14 mouse cellular contexts compared by ENCODE assay signal in the genomic region with DNA sequence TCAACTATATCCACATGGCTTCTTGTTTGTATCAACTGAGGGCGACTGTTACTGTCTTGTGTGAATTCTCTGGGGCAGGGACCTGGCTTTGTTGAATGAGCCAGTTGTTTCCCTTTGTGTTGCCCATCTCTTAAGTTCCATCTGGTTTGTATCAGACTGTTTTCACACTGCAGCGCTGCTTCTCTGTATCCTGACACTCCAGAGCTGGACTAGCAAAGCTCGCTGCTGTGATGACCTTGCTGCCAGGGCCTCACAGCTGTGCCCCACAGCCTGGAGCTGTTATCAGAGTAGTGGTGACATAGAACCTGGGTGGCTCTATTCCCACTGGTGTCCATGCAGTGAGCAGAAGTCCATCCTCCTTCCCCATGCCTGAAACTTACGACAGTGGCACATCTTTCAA.
DNase-seq lines count a peak whose midpoint lies in the region; ATAC-seq lines count a peak whose summit lies in the region.
"Had no signal": no experiment of that assay in that cellular context is flagged by ENCODE, and none has a peak within 500 bp of the region (broad histone marks: within the 10 kb centered on the region; RNA-seq: fewer than 3 reads in every experiment).

No protein-coding gene starts in this region.

- intact Hi-C loops in gastrocnemius, postnatal 14 days (cut with DNase I; ENCODE audit: low total_unique reads): no loop called here
- intact Hi-C loops in left cerebral cortex, postnatal 4 days (cut with DNase I): no loop called here

- peaks cover 14% of the 10 kb centered on the region for H3K36me3 ChIP-seq in heart, embryonic 13.5 days
- H3K36me3 ChIP-seq in neural tube, embryonic 11.5 days (ENCODE audit: control insufficient read depth, insufficient read depth, low read length): peaks cover under 1% of the 10 kb centered on the region; the same call in 1 of the 2 replicates
- H3K36me3 ChIP-seq in forebrain, embryonic 16.5 days (ENCODE audit: control insufficient read depth, insufficient read depth): peaks cover 2% of the 10 kb centered on the region
- H3K36me3 ChIP-seq: midbrain, embryonic 15.5 days had no signal

- H3K4me3 ChIP-seq in heart, embryonic 13.5 days: no peak overlapping the region
- no peak overlapping the region for H3K4me3 ChIP-seq in neural tube, embryonic 11.5 days (ENCODE audit: low read depth, low read length)
- no peak overlapping the region for H3K4me3 ChIP-seq in forebrain, embryonic 16.5 days (replicated peaks; ENCODE audit: low read length)
- H3K4me3 ChIP-seq: kidney, embryonic 15.5 days; liver, embryonic 15.5 days; midbrain, embryonic 15.5 days had no signal

- H3K27ac ChIP-seq in heart, embryonic 13.5 days (replicated peaks): peak overlapping the region; percentile 88
- no peak overlapping the region for H3K27ac ChIP-seq in neural tube, embryonic 11.5 days (ENCODE audit: low read depth, low read length)
- no peak overlapping the region for H3K27ac ChIP-seq in forebrain, embryonic 16.5 days (ENCODE audit: low read length)
- H3K27ac ChIP-seq: kidney, embryonic 15.5 days; liver, embryonic 15.5 days; midbrain, embryonic 15.5 days had no signal

- H3K4me1 ChIP-seq in heart, embryonic 13.5 days: peaks cover 33% of the 10 kb centered on the region
- no peaks in the 10 kb centered on the region for H3K4me1 ChIP-seq in neural tube, embryonic 11.5 days (ENCODE audit: control insufficient read depth, insufficient read depth, low read length)
- H3K4me1 ChIP-seq in forebrain, embryonic 16.5 days (replicated peaks; ENCODE audit: control insufficient read depth, insufficient read depth, low read length): no peaks in the 10 kb centered on the region
- H3K4me1 ChIP-seq: liver, embryonic 15.5 days; midbrain, embryonic 15.5 days had no signal

- peak; percentile 9 for DNase-seq in gastrocnemius, postnatal 14 days
- DNase-seq in gastrocnemius, postnatal 10 days: no peak
- DNase-seq in ovary, postnatal 36 days (ENCODE audit: low spot score): peak; percentile 54
- DNase-seq in ovary, postnatal 10 days (ENCODE audit: low spot score): no peak
- DNase-seq in neural tube, embryonic 11.5 days (ENCODE audit: low spot score): peak; percentile 26
- DNase-seq in left cerebral cortex, postnatal 4 days: no peak
- DNase-seq: layer of hippocampus, postnatal 36 days had no signal

- peak overlapping the region; percentile 14; the same call in 1 of the 2 replicates for H3K4me2 ChIP-seq in heart, embryonic 13.5 days
- H3K4me2 ChIP-seq in neural tube, embryonic 11.5 days (ENCODE audit: low read depth): no peak overlapping the region
- H3K4me2 ChIP-seq in forebrain, embryonic 16.5 days (ENCODE audit: low read length): no peak overlapping the region
- H3K4me2 ChIP-seq: kidney, embryonic 15.5 days; liver, embryonic 15.5 days; midbrain, embryonic 15.5 days had no signal

- peak; percentile 55; the same call in 1 of the 2 replicates for ATAC-seq in heart, embryonic 13.5 days (ENCODE audit: extremely low read depth, insufficient number of reproducible peaks, low FRiP score, low TSS enrichment)
- ATAC-seq in neural tube, embryonic 11.5 days (ENCODE audit: insufficient read depth, low FRiP score, low TSS enrichment): no peak
- ATAC-seq in forebrain, embryonic 16.5 days: no peak
- ATAC-seq: forebrain, embryonic 14.5 days; midbrain, embryonic 15.5 days; Patski had no signal

- no peaks in the 10 kb centered on the region for H3K9me3 ChIP-seq in heart, embryonic 13.5 days
- H3K9me3 ChIP-seq in neural tube, embryonic 11.5 days (ENCODE audit: control insufficient read depth, low read length): no peaks in the 10 kb centered on the region
- no peaks in the 10 kb centered on the region for H3K9me3 ChIP-seq in forebrain, embryonic 16.5 days (ENCODE audit: control insufficient read depth, low read length)
- H3K9me3 ChIP-seq: kidney, embryonic 15.5 days; liver, embryonic 15.5 days; midbrain, embryonic 15.5 days had no signal

- no peak overlapping the region for H3K9ac ChIP-seq in heart, embryonic 13.5 days
- no peak overlapping the region for H3K9ac ChIP-seq in neural tube, embryonic 11.5 days (ENCODE audit: low read length)
- H3K9ac ChIP-seq in forebrain, embryonic 16.5 days (replicated peaks; ENCODE audit: low read depth, low read length): no peak overlapping the region
- H3K9ac ChIP-seq: kidney, embryonic 15.5 days; liver, embryonic 15.5 days; midbrain, embryonic 15.5 days had no signal

- no peaks in the 10 kb centered on the region for H3K27me3 ChIP-seq in heart, embryonic 13.5 days (replicated peaks)
- no peaks in the 10 kb centered on the region for H3K27me3 ChIP-seq in neural tube, embryonic 11.5 days (ENCODE audit: control insufficient read depth, insufficient read depth, low read length)
- H3K27me3 ChIP-seq in forebrain, embryonic 16.5 days (replicated peaks; ENCODE audit: control insufficient read depth, insufficient read depth, low read length): no peaks in the 10 kb centered on the region
- H3K27me3 ChIP-seq: kidney, embryonic 15.5 days; liver, embryonic 15.5 days; midbrain, embryonic 15.5 days; Patski had no signal

- 12% methylated on average over 4 of the region's 4 CpGs for WGBS in heart, embryonic 13.5 days
- 51% methylated on average over 4 of the region's 4 CpGs for WGBS in neural tube, embryonic 11.5 days
- WGBS in forebrain, embryonic 16.5 days: 81% methylated on average over 4 of the region's 4 CpGs

Comparison
In these comparisons a context has a peak if more than half of its experiments do, and no peak if none do; other contexts are left out.
1. DNase-seq: peak in gastrocnemius, postnatal 14 days (single experiment), ovary, postnatal 36 days (single experiment) and neural tube, embryonic 11.5 days (single experiment); none in gastrocnemius, postnatal 10 days (single experiment), ovary, postnatal 10 days (single experiment) and left cerebral cortex, postnatal 4 days (single experiment).